Mouse (Mus musculus) induced T-regulatory cell, adult 2 months (primary cell): Measurements from ENCODE around the gene Flt4.
A peak's percentile ranks its signal among the peaks of the same experiment; 100 is the strongest.
"Not testable (repeated sequence)": the region's sequence is repeated elsewhere in the genome, so short reads cannot be mapped to it uniquely, and the experiment has no call there.

Source experiments
- DNase-seq: peaks from one replicate; pipeline ENCODE4 v3.0.0-alpha.2; 2012; ENCODE audit warnings: low read depth

Gene Flt4

DNA sequence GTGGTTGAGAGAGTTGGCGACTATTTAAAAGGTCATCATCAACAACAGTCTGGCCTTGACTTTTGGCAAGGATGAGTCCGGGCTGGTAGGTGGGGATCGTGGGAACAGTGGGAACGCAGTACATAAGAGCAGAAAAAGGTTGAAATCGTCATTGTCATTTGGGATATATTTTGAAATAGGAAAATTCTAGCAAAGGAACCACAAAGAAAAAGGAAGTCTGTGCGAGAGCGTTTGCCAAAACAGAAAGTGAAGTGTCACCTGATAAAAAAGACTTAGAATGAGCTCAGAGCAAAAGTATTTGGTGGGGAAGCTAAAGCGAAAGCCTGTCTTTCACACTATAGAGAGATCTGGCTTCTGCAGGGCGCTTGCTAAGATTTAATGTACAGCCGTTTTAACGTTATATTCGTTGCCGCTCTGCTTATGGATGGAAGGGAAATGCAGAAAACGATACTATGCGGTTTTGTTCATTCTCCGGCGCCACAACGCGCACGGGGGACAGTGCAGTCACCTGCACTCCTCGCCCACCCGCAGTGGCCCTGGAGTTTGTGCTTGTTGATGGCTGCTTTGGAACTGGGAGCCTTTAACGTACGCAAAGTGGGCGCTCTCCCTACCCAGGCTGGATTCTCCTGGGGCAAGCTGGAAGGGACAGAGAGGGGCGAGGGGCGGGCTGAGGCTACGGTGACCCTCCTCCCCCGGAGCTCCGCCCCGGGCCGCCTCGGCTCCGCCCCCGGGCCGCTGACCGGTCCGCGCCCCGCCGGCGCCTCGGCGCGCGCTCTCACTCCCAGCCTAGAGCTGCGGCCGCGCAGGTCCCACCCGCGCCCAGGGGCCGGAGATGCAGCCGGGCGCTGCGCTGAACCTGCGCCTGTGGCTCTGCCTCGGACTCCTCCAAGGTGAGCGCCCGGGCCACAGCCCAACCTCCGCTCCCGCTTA lies at the start of gene Flt4:
Gene Flt4 (plus strand): TSS at position 326 of the 930 bp plus-strand sequence.
- DNase-seq = peak; percentile 33

DNA sequence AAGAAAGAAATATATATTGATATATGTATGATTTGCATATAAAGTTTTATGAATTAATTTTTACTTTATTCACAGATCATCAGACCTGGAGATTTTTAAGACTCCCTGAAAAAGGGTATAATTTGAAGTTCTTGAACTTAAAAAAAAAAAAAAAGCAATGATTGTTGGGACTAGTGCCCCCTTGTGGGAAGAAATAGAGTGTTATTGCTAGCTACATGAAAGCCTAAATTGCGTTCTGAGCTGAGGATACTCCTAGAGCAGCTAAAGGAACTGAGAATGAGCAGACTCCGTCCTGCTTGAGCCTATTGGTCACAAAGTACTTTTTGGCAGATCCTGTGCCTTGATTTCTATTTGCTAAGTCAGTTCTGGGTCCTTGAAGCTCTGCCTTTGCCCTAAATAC lies 34.0 kb upstream of the Flt4 start:
- DNase-seq = peak; percentile 43

DNA sequence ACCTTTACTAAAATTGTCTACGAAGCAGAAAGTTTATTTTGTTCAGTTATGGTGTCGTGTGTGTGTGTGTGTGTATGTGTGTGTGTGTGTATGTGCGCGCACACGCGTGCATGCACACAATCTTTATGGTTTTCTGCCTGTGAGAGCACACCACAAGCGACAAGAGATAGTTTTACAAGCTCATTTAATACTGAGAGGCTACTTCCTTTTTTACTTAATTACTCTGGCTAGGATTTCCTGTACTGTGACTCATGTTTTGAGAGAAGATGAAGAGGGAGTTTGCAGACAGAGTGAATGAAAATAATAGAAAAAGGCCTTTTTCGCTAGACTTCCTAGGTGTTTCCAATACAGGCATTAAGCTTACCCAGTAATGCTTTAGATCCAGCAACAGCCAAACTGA lies 28.6 kb upstream of the Flt4 start:
- DNase-seq = not testable (repeated sequence)

DNA sequence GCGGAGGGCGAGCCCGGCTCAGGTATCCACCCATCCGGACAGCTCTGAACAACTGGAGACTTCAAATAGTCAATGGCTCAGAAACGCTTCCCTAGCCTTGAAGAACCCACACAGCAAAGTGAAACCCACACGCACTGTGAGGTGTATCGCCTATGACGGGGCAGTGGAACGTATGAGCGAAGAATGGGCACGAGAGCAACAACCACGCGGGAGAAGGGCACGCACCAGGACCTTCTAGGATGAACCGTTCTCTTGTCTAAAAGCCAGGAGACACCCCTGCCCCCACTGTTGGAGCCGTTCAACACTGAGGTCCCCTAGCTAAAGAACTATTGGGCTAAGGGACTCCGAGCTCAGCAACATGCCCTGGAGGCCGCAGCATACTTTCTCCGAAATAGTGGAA lies 18.9 kb upstream of the Flt4 start:
- no peak for DNase-seq

DNA sequence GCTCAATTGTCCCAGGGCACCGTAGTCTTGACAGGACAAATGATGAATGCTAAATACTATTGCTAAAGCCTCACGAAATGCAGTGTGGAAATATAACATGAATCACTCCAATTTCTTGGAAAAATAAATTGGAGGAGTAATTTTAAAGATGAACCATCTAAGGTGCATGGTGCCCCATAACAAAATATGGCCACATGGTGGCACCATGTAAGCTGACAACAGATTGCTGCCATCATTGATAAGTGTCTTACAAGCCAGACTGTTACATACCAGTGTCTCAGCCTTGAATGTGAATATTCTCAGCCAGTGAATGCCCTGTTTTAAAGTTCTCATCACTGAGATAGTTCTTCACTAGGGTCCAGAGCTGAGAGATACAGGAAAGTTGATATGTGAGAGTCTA lies 11.9 kb upstream of the Flt4 start:
- peak; percentile 10 for DNase-seq

DNA sequence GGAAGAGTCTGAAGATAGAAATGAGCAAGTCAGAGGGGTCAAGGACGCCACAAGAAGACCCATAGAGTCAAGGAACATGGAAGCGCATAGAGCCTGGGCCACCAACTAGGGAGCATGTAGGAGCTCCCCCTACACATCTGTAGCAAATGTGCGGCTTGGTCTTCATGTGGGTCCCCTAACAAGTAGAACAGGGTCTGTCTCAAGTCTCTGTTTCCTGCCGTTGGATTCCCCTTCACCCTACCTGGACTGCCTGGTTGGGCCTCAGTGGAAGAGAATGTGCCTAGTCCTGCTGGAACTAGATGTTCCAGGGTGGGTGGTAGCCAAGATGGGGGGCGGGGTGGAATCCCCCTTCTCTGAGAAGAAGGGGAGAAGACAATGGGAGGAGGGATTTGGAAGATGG lies 757 bp upstream of the Flt4 start:
- DNase-seq = not testable (repeated sequence)

DNA sequence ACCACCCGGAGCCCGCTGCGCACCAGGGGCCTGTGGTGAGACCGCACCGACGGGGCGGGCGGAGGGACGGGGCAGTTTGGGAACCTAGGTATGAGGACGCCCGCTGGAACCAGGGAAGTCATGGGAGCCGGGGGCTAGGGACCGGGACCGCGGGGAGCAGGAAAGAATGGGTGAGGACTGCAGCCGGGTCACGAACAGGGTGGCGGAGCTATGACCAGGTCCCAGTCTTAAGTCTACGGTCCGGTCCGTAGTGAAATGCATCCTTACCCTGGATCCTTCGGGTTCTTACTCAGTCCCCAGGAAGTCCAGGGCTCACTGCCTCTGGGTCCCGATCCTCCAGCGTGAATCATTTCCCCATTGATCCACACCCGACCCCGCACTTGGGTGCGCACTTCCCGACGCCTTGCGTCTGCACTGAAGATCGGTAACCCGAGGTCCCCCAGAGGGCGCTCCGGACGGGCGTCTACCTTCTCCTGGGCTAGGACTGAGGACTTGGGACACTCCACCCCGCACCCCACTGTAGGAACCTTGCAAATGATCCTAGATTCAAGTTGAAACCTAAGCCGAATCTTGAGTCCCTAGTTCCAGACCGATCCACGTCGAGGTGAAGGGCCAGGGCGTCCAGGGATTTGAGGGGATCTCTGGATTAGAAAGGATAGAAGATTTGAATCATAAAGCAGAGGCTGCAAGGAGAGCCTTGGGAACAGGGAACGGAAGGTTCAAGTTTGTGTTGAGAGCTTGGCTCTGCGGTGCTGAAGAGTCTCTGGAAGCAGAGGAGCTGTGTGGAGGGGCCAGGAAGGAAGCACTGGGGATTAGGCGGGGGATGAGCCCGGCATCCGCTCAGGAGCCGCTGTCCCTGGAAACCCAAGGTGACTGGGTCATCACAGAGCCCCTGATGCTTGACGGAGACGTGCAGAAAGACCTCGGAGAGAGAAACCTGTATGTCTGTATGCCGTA lies 1.1 kb downstream of the Flt4 start:
- DNase-seq = peak; percentile 19

DNA sequence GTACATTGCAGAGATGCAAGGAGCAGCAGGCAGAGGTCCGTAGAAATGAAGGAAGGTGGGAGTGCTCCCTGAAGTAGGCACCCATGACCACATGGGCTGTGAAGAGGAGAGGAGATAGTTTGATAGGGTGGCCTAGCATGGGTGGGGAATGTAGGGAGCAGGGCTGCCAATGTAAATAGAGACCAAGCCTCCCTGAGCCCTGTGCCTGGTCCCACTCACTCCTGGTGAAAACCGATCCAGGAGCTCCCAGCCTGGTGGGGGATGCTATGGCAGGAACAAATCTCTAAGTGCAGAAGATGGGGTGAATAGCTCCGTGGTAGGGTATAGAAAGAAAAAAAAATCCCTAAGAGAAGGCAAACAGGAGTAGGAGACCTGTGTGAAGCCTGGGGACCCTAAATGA lies 2.3 kb downstream of the Flt4 start:
- not testable (repeated sequence) for DNase-seq

DNA sequence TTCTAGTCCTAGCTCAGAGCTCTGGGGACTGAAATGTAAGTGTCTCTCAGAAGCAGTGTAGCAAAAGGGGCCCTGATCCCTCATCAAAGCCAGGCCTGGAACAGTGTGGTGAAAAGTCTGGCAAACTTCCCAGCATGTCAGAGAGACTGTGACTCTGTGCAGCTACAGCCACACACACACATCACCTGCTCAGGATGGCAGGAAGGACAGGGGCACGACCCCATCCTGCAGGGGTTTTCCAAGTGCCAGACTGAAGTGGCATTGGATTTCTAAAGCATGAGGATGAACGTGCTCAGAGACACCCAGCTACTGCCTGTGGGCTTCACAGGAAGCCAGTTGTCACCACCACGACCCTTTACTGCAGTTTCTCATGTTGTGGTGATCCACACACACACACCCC lies 3.1 kb downstream of the Flt4 start:
- DNase-seq = no peak

DNA sequence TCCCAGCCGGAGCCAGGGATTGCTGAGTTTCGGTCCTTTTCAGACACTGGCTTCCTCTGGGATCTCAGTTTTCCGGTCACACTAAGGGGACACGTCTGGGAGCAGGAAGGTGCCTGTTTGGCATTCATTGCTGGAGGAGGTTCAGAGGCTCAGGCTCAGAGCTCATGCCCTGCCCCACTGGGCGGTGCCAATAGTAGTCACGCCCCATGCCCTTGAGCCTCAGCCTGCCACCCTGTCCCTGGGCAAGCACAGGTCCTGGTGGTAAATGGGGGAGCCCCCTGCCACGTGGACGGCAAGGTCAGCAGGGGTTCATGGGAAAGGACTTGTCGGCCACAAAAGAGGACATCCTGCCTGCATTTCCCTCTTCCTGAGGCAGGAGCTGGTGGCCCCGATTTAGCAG lies 4.3 kb downstream of the Flt4 start:
- DNase-seq = peak; percentile 19

DNA sequence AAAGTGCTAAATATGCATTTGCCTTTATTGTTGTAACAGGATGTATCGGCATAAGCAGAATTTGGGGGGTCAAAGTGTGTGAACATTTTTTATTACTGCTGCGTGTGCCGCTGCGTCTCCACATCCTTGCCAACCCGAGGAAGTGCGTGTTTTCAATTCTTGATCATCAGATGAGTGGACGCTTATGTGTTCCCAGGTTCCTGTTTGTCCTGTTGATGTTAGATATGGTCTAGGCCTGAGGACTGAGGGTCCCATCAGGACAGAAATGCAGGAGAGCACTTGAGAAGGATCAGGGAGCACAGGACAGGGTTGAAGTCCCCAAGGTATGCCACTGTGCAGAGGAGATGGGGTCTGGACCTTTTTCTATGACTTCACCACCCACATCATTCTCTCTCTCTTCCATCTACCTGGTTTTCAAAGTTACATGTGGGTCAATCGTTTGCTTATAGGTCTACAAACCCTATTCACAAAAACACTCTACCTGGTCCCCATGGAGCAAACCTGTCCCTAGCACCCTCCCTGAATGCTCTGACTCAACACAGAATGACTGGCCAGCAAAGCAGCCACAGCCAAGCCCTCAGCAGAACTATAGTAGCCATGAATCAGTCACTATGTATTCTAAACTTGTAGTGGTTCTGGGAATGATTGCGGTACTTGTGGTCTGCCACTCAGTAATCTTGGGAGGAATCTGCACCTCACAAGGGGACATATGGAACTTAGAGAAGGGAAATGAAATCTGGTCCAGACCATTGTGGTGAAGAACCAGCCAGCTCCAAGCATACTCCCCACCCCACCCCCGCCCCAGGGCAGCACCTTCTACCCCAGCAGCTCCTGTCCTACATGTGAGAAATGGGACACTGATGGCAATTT lies 7.0 kb downstream of the Flt4 start:
- DNase-seq = no peak

DNA sequence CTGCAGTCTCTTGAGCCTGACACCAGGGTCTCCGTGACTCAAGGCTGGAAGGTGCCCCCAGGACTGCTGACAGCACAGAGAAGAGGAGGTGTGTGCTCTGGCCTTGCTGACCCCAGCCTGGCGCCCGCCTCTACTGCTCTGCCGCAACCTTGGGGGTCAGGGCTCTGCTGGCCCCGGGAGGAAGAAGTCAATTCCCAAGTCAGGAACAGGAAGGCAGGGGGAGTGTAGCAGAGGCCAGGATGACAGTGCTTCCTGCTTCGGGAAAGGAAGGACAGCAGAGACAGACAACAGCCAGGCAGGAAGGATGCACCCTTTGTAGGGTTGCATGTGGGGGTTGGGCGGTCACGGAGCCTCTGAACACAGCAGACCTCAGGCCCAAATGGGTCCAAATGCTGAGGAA lies 9.4 kb downstream of the Flt4 start:
- DNase-seq = no peak

DNA sequence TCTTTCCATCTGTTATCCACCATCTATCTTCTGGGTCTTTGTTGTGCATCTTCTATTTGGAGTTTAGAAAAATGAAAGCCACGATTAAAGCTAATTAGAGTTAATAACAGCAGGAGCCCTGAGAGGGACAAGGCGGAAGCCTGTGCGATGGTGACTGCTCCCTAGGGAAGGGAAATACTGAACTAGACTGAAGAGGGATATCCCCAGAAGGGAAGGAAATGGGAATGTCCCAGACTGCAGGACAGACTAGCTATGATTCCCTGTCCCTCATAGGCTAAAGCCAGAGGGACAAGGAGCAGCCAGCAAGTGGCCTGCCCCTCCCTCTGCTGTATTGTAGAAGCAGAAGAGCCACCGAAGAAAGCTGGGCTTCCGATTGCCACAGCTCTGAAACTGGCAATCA lies 12.9 kb downstream of the Flt4 start:
- DNase-seq = no peak

DNA sequence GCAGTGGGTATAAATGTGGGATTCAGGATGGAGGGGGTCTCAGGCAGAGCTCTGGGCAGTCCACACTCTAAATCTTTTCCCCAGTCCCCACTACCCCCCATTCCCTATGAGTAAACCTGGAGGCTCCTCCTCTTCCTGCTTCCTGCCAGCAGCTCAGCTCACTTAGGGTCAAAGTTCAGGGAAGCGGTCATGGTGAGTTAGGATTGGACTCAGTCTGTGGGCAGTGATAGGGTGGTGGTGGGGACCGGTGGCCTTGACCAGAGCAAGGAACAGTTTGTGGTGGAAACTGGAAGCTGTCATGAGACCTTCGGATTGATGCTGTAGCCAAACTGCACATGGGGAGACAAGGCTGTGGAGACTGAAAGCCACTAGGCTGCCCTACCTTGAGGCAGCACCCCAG lies 15.1 kb downstream of the Flt4 start:
- DNase-seq = no peak

DNA sequence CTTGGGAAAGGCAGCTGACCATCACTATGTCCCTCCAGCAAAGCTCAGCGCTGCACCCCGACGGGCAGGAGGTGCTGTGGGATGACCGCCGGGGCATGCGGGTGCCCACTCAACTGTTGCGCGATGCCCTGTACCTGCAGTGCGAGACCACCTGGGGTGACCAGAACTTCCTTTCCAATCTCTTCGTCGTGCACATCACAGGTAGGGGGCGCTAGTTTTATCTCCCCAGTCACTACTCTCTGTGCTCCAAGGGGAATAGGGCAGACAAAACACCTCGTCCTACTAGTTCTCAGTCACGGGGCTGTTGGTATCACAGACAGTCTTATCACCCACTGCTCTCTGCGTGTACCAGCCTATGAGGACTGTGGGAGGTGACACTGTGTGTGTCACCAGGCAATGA lies 16.8 kb downstream of the Flt4 start:
- peak; percentile 12 for DNase-seq

DNA sequence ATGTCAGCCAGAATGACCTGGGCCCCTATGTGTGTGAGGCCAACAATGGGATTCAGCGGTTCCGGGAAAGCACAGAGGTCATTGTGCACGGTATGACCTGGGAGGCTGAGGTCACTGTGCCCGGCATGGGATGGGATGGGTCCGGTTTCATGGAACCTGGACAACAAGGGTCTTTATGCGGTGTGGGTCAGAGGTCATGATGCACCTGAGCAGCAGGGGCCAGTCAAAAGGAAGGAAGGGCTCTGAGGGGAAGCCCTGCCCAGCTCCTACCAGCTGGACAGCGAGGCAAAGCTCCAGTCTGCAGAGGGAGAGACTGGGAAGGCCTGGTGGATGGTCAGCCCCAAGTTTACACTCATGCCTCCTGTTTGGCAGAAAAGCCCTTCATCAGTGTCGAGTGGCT lies 17.7 kb downstream of the Flt4 start:
- no peak for DNase-seq

DNA sequence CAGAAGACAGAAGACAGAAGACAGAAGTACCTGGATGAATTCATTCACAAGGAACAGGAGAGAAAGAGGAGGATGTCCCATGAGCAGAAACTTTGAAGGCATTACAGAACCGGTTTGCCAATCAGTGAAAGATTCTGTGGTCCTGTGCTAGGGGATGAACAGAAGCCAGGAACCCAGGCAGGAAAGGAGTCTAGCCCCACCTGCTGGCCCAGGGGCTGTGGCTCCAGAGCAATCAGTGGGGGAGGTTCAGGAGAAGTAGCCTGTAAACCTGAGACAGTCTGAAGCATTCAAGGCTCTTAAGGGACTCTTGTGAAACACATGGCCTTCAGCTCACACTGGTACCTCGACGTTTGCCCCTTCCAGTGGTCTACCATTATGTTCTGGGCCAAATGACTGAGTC lies 22.1 kb downstream of the Flt4 start:
- peak; percentile 48 for DNase-seq

DNA sequence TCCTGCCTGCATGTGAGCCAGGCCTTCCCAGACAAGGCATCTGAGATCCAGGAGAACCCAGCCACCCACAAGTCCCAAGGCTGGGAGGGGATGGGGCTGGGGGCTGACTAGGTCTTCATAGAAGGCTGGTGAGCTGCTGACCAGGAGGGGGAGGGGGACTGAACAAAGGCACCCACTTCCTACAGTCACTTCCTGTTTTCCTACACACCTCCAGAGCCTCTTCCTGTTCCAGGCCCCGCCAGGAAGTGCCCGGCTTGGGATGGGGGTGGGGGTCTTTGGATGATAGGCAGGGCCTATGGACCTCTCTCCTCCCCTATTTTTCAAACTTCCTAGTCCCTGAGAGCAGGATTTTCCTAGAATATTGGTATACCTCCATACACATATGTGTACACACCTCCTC lies 23.2 kb downstream of the Flt4 start:
- DNase-seq = peak; percentile 8

DNA sequence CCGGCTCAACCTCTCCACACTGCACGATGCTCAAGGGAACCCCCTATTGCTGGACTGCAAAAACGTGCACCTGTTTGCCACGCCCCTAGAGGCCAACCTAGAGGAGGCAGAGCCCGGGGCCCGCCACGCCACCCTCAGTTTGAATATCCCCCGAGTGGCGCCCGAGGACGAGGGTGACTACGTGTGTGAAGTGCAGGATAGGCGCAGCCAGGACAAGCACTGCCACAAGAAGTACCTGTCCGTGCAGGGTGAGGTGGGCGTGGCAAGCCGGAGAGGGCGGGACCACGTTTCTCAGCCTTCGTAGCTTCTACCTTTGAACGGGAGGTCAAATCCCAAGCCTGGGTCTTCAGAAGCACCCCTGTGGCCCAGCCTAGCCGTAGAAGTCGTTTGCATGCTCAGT lies 25.0 kb downstream of the Flt4 start:
- DNase-seq = no peak

DNA sequence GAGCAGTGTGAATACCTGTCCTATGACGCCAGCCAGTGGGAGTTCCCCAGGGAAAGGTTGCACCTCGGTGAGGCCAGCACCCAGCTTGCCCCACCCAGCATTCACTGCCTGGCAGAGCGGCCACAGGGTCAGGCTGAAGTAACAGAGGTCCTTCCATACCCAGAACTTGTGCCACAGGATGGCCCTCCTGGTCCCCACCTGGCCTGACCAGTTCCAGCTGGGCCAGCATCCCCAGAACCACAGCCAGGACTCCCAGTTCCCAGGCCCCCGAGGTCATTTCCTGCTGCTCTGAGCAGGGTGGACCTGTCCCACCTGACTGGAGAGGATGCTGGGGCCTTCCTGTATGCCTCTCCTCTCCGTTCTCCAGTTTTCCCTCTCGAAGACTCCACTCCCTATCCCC lies 26.6 kb downstream of the Flt4 start:
- DNase-seq = no peak

DNA sequence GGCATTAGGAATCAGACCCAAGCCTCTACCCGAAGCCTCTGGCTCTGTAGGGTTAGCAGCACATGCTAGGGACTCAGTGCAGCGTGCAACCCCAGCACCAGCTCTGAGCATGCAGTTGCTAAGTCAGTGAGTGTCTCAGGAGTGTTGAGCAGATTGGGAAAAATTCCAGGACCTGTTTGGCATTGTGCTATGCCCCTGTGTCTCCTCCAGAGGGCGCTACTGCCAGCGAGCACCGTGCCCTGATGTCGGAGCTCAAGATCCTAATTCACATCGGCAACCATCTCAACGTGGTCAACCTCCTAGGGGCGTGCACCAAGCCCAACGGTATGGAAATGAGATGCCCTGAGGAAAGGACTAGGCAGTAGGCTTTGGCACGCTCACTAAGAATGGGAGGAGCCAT lies 27.4 kb downstream of the Flt4 start:
- no peak for DNase-seq

DNA sequence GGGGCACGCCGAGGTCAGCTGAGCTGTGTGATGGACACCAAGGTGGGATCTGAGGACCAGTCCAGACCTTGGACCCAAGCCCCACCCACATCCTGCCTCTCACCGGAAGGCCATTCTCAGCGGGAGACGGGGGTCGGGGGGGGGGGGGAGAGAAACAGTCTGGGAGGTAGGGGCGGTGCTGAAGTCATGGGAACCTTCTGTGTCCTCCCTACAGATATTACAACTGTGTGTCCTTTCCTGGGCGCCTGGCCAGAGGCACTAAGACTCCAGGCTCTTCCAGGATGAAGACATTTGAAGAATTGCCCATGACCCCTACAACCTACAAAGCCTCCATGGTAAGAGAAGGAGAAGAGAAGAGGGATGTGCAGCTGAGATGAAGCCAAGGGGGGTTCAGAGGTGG lies 36.6 kb downstream of the Flt4 start:
- no peak for DNase-seq
